ENCODE assay signal across 1 mouse cellular context in genomic region chr11:62247759-62248400, GRCm38 (mm10).
A peak's percentile ranks its signal among the peaks of the same experiment; 100 is the strongest.
TF ChIP-seq lines count a peak whose summit lies in the region.

No protein-coding gene starts in this region.

TF ChIP-seq in MEL, 35 proteins besides CTCF, POLR2A, EP300 and RAD21 (continued from another document):
- TF ChIP-seq USF2 (IDR thresholded peaks at IDR 0.05; ENCODE audit: borderline replicate concordance in 1 of 2, insufficient read depth in 1 of 2, low read depth in 1 of 2, low read length in 2 of 2), result no peak
- TF ChIP-seq UBTF (IDR thresholded peaks at IDR 0.05; ENCODE audit: borderline replicate concordance, insufficient read depth, low read depth, low read length), result no peak
- no peak for TF ChIP-seq MEF2A (IDR thresholded peaks at IDR 0.05; ENCODE audit: extremely low read depth, insufficient replicate concordance, low read depth, low read length, poor library complexity, severe bottlenecking)
- peak; percentile 86; the same call in 1 of the 2 replicates for TF ChIP-seq CHD1 (IDR thresholded peaks at IDR 0.05; ENCODE audit: low read depth, low read length)
- TF ChIP-seq USF1 (IDR thresholded peaks at IDR 0.05; ENCODE audit: low read depth, low read length), result no peak
- no peak for TF ChIP-seq TAL1 (IDR thresholded peaks at IDR 0.05; ENCODE audit: low read length)
- TF ChIP-seq MAZ (IDR thresholded peaks at IDR 0.05; ENCODE audit: low read depth, low read length), result peak; percentile 60; the same call in 1 of the 2 replicates
- TF ChIP-seq JUND (IDR thresholded peaks at IDR 0.05; ENCODE audit: low read depth, low read length), result no peak
- no peak for TF ChIP-seq SMC3 (IDR thresholded peaks at IDR 0.05; ENCODE audit: low read depth, low read length)
- no peak for TF ChIP-seq ETS1 (IDR thresholded peaks at IDR 0.05; ENCODE audit: low read depth, low read length)
- TF ChIP-seq ZNF384 (IDR thresholded peaks at IDR 0.05; ENCODE audit: low read depth, low read length), result peak; percentile 86
- 0 out of 2 replicates have a peak, but pooled peaks have one; percentile 30 for TF ChIP-seq MAFK (IDR thresholded peaks at IDR 0.05; ENCODE audit: borderline replicate concordance, low read depth, low read length)
- TF ChIP-seq ELF1 (IDR thresholded peaks at IDR 0.05; ENCODE audit: low read depth, low read length), result no peak
- TF ChIP-seq KAT2A (conservative IDR thresholded peaks at IDR 0.05; ENCODE audit: low read depth, low read length), result no peak; the same call in 1 of the 2 replicates
- TF ChIP-seq E2F4 (IDR thresholded peaks at IDR 0.05; ENCODE audit: borderline replicate concordance, low read depth, low read length), result no peak
- TF ChIP-seq ZC3H11A (IDR thresholded peaks at IDR 0.05; ENCODE audit: low read depth, low read length), result no peak
